Mouse (Mus musculus) thymus, adult 2 months (tissue): ENCODE measurements around the gene Znrf3.

Experiments used
- CTCF ChIP-seq: fragments of 200-500 bp; IDR thresholded peaks from 2 replicates; pipeline ENCODE4 v1.5.1; 2012; ENCODE audit warnings: mild to moderate bottlenecking, control low read depth, low read length, moderate library complexity, borderline replicate concordance; ENCODE audit not compliant: control insufficient read depth, poor library complexity, insufficient read depth; ENCODE audit errors: extremely low read depth
- POLR2A ChIP-seq: fragments of 200-500 bp; IDR thresholded peaks from 2 replicates; pipeline ENCODE4 v1.6.1; 2012; ENCODE audit warnings: mild to moderate bottlenecking, low read length, control low read depth, moderate library complexity; ENCODE audit not compliant: control insufficient read depth, poor library complexity, insufficient read depth; ENCODE audit errors: extremely low read depth

GRCm38 (mm10) chr11:5426317-5426716, 18.3 kb downstream of the Znrf3 start:
- TF ChIP-seq POLR2A (no peak), CTCF (no peak)
